Mouse (Mus musculus) stomach, postnatal 0 days (tissue): ENCODE measurements around the gene Itm2b.

Experiments
- CTCF ChIP-seq: IDR thresholded peaks from 2 replicates; pipeline ENCODE4 v1.5.1; 2016; ENCODE audit warnings: antibody characterized with exemption, low read depth, mild to moderate bottlenecking, moderate library complexity
- EP300 ChIP-seq: optimal IDR thresholded peaks from 2 replicates; pipeline ENCODE3; 2016; ENCODE audit warnings: antibody characterized with exemption

GRCm38 (mm10) chr14:73374315-73374890 lies 10.7 kb downstream of the Itm2b start:
- TF ChIP-seq CTCF (no peak), EP300 (no peak)
